Mouse (Mus musculus): ENCODE measurements around the gene Afg1l.
A peak's percentile ranks its signal among the peaks of the same experiment; 100 is the strongest.

The Afg1l gene

DNA sequence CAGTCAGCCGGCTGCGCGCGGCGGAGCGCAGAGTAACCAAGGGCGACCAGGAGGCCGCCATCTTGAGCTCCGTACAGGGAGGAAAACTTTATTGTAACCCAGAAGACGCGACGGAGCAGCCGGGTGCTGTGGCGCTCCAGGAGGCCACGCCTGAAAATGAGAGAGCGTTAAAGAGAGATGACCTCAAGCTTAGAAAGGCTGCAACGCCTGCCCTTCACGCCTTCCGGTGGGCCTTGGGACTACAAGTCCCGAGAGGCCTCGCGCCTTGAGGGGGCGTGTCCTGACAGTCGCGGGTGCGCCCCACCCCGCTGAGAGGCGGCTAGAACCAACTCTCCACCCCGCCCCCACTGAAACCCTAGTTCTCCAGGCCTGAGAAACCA lies at the start of gene Afg1l:
Afg1l (minus strand) TSS at position 225 of the 380 bp plus-strand sequence.
- DNase-seq (ENCODE audit: low spot score in 2 of 2): peak; percentile 94 to 97

DNA sequence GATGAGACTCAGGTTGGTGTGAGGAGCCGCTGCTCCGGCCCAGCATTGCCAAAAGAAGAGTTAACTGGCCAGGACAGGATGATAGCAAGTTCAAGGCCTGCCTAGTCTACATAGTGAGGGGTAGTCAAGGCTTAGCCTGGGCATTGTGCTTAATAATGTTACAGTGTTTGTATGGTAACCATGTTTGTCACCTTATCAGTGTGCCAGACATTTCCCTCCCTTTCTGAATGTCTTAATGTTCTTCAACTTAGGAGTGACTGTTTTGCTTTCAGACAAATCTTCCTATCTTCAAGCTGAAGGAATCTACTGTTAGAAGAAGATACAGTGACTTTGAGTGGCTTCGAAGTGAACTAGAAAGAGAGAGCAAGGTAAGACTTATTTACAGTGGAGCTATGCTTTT lies 47.3 kb upstream of the Afg1l start:
- DNase-seq (ENCODE audit: low spot score in 2 of 2): no peak

DNA sequence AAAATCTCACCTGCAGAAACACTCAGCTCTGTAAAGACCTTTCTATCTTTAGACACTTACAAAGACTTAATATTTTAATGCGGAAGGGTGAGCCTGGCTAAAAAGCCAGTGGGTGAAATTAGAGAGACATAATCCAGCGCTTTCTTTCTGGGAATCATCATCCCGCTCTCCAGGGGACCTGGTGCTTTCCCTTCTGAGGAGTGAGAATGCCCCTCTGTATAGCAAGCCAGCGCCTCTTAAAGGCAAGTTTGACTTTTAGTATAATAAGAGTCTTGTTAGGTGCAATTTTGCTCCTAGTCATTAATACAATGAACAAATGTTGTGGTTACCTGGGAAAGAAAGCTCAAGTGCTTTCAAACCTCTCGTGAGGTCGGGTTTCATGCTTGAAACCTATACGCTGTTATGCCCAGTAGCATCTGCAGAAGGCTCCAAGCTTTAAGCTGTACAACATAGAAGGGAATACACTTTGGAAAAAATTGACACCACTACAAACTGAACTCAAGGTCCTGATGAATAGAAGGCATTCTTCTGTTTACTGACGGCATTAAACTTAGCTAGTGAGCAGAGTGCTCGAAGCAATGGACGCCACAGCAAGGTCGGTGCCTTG lies 45.3 kb upstream of the Afg1l start:
- no peak for DNase-seq (ENCODE audit: low spot score in 2 of 2)

DNA sequence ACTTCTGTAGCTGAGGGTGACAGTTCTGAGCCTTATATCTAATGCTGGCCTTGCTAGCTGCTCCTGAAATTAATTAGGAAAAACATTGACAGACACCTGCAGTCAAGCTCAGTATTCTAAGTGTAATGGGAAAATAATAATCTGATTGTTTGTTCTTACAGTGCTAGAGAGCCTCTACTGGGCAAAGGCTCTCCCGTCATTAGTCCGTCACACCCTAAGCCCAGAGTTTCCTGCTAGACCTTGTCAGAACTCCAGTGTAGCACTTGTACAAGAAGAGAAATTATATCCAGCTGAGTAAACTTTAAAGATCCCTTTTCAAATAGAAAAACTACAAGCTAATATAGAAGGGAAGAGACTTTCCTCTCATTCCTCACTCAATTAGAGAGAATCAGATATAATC lies 44.5 kb upstream of the Afg1l start:
- no peak for DNase-seq (ENCODE audit: low spot score in 2 of 2)

DNA sequence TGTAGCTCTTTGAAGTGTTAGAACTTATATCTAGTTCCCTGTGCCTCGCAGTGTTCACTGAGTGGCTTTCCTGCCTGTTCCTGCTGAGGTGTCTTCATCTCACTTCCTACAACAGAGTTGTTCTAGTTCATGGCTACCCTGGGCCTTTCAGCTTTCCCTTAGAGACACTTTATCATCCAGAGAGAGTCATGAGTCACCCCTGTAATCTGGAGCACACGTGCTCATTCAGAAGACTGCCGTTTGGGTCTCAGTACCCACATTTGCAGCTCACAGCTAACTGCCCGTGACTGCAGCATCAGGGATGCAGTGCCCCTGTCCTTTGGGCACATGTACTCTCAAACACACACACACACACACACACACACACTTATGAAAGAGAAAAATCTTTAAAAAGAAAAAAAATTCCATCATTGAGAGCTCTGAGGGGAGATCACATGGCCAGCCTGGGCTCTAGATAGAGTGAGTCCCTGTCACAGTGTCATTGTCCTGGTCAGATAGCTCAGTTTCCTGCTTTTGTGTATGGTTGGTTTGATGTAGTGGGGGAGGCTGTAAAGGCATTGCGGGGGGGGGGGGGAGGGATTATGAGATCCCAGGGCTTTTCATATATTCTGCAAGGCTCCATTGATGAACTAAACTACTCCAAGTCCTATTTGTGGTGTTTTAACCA lies 43.1 kb upstream of the Afg1l start:
- no peak for DNase-seq (ENCODE audit: low spot score in 2 of 2)

DNA sequence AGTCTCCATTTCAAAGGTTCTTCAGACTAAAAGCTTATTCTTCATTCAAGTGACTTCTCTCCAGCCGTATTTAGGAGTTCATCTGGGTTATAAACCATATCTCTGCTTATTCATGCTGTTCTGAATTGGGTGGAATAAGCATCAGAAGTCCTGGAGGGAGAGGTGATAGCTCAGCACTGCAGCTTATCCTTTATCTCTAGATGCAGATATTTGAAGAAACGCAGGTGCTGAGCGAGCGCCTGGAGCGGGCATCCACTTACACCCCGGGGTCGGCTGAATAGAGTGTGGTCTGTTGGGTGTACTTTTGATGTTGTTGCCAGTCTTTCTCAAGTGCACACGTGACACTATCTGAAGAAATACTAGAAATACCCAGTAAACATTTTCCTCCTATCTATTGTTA lies 40.0 kb upstream of the Afg1l start:
- no peak for DNase-seq (ENCODE audit: low spot score in 2 of 2)

DNA sequence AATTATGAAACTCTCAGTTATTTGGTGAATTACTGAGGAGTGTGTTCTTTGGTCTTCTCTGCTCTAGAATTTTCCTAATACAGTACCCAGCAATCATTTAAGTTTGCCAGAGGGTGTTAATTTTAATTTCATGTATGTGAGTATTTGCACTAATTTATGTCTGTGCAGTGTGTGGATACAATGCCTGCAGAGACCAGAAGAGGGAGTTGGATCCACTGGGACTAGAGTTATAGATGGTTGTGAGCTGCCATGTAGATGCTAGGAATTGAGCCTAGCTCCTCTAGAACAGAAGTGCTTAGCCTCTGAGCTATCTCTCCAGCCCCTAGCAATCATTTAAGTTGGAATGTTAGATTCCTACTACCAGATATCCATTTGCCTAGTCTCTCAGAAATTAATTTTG lies 35.8 kb upstream of the Afg1l start:
- no peak for DNase-seq (ENCODE audit: low spot score in 2 of 2)

DNA sequence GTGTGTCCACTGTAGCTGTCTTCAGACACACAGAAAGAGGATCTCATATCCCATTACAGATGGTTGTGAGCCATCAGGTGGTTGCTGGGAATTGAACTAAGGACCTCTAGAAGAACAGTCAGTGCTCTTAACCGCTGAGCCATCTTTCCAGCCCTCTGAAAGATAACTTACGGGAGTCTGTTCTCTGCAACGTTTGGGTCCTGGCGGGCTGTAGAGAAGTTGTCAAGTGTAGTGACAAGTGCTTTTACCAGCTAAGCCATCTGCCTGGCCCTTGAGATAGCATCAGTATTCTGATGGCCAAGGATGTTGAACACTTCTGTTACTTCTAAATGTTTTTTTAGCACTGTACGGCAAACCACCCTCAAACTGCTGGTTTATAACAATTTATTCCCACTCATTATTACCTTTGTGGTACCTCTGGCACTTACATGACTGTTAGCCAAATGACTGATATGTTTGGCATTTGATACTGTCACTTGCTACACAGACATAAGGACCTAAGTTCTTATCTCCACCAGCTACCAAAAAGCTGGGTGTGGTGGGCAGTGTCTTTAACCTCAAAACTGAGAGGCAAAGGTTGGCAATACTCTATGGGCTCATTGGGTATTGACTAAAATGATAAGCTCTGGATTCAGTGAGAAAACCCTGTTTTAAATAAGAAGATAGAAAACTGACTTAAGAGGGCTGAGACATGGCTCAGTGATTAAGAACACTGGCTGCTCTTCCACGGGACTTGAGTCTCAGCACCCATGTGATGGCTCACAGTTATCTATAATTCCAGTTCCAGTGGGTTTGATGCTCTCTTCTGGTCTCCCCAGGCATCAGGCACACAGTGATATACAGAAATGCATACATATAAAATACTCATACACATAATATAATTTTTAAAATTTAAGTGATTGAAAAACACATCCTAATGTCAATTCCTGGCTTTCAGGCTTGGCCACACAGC lies 33.1 kb upstream of the Afg1l start:
- no peak for DNase-seq (ENCODE audit: low spot score in 2 of 2)

DNA sequence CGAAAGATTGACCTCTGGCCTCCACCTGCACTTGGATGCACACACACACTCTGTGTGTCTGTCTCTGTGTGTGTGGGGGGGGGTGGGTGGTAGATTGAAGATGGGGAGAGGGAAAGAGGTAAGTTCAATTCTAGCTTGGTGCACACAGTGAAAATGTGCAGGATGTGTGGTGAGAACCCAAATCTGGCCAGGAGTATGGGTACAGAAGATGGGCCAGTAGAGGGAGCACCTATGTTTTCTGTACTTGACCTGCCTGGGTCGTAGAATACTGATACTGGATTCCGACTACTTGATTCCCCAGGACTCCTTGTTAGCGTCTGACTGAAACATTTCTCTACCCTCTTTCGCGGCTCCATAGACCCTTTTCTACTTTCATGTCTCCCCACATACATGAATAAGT lies 31.8 kb upstream of the Afg1l start:
- DNase-seq (ENCODE audit: low spot score in 2 of 2): no peak

DNA sequence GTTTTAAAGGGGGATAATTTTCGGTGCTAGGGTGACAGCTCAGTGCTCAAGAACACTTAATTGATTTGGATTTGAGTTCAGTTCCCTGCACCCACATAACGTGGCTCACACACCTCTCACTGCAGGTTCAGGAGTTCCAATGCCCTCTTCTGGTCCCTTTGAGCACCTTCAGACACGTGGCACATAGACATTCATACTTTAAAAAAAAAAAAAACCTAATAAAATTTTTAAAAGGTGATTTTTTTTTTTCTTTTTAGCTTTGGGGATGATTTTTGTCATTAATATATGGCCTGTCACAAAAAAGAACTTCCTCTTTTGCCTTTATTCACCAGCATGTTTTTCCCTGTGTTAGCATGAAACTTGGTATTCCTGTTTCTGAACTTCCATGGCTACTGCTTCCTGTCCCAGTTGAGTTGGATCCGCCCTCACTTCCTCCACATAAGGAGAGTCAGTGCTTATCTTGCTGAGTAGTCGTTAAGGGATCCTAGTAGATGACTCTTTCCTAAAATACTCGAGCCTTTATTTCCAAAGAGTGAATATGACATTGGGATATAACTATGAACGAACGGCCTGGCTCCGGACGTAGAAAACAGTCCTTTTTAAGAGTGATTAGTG lies 25.8 kb upstream of the Afg1l start:
- DNase-seq (ENCODE audit: low spot score in 2 of 2): no peak

DNA sequence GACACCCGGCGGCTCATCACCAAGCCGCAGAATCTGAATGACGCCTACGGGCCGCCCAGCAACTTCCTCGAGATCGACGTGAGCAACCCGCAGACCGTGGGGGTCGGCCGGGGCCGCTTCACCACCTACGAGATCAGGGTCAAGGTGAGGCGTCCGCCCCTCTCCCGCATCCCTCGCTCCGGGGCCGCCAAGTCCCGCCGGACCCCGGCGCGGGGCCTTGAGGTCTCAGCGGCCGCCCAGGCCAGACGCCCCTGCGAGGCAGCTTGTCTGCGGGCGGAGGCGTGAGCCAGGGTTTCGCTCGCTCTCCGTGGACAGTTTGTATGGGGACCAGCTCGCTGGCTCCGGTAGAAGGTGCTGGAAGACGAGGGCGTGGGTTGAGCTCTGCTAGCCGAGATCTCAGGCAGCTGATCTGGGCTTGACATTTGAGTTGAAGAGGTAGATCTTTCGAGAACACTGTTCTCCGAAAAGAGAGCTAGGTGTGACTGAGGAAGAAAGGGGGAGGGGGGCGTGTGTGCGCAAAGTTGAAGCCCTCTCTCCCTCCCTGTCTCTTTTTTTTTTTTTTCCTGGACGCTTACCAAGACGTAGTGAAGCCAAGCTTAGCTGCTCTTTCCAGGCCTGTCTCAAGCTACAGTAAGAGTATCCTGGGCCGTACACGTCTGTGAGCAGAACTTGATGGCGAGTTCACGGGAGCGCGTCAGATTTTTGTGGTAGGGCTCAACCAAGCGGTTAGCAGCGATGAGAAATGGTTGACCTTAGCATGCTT lies 24.2 kb upstream of the Afg1l start:
- DNase-seq (ENCODE audit: low spot score in 2 of 2): peak; percentile 67 to 69

DNA sequence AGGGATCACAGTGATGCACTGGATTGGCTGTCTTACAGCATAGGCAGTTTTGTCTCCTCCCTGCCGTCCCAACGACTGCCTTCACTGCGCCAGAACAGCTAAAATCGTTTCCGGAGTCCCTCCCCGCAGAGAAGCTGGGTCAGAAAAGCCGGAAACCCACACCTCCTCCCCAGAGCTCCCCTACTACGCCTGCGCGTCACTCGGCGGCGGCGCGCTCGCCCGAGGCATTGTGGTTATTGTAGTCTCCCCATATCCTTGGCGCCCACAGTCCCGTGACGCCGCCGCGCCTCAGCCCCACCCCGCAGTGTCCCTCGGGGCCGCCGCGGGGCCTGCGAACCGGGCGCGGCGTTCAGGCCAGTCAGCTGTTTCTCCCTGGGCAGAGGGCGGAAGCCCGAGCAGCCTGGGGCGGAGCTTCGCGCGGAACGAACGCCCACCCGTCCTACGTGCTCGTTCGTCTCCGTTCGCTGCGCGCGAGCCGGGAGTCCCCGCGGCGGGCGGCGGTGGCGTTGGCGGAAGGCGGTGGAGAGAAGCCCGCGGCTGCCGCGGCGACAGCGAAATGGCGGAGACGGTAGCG lies 23.5 kb upstream of the Afg1l start, which contains the start of gene Snx3:
Snx3 (plus strand) TSS at position 256 of the 574 bp plus-strand sequence.
- peak; percentile 95 to 96 for DNase-seq (ENCODE audit: low spot score in 2 of 2)

DNA sequence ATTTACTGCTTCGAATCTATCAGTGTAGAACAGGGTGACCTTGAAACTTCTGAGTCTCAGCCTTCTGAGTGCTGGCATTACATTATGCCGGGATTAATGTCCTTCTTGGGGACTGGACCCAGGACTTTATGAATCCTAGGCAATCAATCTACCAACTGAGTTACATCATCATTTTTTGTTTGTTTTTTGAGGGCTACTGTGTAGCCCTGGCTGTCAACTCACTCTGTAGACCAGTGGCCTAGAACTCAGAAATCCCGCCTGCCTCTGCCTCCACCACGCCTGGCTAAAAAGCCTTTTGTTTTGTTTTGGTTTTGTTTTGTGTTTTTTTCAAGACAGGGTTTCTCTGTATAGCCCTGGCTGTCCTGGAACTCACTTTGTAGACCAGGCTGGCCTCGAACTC lies 22.8 kb upstream of the Afg1l start:
- DNase-seq (ENCODE audit: low spot score in 2 of 2): no peak

DNA sequence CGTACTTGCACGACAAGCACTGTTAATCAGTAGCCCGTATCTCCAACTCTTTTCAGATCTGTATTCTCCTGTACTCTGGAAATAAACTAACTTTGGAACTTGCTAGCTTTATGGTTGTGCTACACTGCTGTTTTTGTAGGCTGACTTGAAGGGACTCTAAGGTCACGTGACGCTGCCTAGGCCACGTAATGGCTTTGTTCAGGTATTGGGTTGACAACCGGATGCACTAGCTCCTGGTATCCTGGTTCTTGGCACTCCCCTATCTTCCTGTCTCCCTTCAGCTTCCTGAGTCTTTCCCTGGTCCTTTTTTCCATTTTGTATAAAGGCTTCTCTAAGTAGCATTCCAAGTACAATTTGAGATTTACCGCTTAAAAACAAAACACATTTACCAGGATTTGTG lies 22.2 kb upstream of the Afg1l start:
- no peak for DNase-seq (ENCODE audit: low spot score in 2 of 2)

DNA sequence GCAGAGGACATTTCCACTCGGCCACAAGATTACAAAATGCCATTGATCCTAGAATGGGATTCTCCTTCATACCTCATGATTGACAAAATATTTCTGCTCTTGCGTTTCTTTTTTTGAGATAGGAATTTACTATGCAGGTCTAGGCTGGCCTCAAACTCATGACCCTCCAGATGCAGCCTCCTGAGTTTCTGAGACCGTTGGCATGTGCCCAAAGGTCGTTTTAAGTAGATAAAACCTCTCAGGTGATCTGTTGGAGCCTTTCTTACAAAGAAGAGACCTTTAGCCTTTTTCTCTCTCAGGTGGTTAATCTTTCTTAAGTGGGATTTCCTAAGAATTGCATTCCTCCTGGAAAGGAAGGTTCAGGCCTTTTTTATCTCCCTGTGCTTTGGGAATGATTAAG lies 14.6 kb upstream of the Afg1l start:
- no peak for DNase-seq (ENCODE audit: low spot score in 2 of 2)

DNA sequence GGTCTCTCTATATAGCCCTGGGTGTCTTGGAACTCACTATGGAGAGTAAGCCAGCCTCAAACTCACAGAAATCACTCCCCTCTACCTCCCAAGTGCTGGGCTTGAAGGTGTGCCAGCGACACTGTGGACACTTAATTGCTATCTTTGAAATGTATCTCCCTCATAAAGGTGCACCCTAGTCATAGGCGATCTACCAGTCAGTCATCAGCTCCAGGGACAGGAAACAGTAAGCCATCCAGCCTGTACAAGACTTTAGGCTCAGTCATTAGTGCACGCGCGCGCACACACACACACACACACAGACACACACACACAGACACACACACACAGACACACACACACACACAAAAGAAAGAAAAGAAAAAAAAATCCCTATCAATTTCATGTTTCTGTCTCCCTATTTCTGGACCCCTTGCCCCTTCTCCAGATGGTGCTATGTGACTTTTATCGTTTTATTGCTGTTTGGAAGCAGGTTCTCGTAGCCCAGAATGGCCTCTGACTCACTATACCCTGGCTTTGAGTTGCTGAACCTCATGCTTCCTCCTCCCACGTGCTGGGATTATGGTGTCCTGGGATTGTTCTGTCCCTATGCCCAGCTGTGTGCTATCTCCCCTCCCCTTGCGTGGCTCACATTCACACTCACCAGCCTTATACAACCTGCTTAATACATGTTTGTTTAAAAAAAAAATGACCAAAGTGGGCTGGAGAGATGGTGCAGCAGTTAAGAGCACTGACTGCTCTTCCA lies 13.8 kb upstream of the Afg1l start:
- no peak for DNase-seq (ENCODE audit: low spot score in 2 of 2)

DNA sequence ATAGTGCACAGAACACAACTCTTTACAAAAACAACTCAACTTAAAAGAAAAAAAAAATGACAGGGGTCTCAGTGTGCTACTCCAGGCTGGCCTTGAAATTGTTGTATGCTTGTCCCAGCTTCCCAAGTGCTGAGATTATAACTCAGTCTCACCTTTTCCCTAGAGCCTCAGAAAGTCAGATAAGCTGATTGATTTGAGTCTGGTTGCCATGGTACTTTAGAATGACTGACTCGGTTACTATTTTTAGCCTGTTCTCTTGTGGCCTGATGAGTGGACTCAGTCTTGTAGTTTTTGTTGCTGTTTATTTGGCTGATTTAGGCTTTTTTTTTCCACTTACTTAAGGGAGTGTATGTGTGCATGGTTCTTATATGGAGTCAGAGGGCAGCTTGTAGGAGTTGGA lies 12.8 kb upstream of the Afg1l start:
- no peak for DNase-seq (ENCODE audit: low spot score in 2 of 2)

DNA sequence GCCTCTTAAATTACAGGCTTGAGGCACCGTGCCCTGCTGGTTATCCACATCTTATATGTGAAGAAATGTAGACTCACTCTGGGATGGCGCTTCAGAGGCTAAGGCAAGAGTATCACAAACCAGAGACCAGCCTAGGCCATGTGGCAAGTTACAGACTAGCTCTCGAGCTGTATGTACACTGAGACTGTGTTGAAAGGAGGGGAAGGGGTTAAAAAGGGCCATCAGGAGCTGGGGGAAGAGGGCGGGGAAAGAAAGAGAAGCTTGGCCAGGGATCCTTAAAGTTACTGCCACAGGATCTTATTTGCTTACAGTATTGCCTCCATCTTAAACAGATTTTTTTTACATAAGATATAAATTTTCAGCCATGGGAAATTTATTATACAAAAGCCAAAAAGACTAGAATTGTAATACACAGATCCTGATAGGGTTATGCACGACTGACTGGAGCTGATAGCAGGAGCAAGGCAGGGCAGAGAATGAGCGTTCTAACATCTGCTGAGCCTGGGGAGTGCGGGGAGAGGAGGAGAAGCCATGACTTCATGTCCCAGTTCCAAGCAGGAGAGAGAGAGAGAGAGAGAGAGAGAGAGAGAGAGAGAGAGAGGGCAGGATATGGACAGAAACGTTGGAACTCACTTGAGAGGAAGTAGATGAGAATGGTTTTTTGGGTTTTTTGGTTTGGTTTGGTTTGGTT lies 10.4 kb upstream of the Afg1l start:
- DNase-seq (ENCODE audit: low spot score in 2 of 2): no peak

DNA sequence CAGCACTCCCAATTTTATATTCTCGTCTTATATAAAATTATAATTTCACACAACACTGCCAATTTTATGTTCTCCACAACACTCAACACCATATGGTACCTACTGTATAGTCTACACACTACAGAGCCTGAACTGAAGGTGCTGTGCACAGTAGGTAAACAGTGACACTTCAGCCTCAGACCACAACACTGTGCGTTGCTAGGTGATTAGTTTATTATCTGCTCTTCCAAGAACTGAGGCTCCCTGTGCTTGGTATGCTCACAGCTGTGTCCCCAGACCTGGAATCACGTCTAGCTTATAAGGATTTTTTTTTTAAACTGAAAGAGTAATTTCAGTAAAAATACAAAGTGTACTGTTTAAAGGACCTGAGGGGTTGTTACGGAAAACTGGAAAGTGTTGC lies 2.4 kb upstream of the Afg1l start:
- no peak for DNase-seq (ENCODE audit: low spot score in 2 of 2)

All from right cerebral cortex, adult 2 months (tissue).